Mouse (Mus musculus) skeletal muscle tissue, adult 2 months (tissue): ENCODE results near the gene Gm20431.
A peak's percentile ranks its signal among the peaks of the same experiment; 100 is the strongest.

ENCODE experiments used
- DNase-seq: peaks from one replicate; pipeline ENCODE4 v3.0.0-alpha.2; 2012; ENCODE audit warnings: low read depth, low spot score

The Gm20431 gene

GRCm38 (mm10) chr2:167661270-167662203 lies at the start of gene Gm20431:
TSS of gene Gm20431 (minus strand) at chr2:167661496.
- DNase-seq = peak; percentile 86

GRCm38 (mm10) chr2:167710574-167710973 lies 49.3 kb upstream of the Gm20431 start:
- no peak for DNase-seq

GRCm38 (mm10) chr2:167709969-167710368 lies 48.7 kb upstream of the Gm20431 start:
- no peak for DNase-seq

GRCm38 (mm10) chr2:167708373-167708772 lies 47.1 kb upstream of the Gm20431 start:
- no peak for DNase-seq

- DNase-seq = no peak
Measured at GRCm38 (mm10) chr2:167706183-167706939, 45.1 kb upstream of the Gm20431 start.

- no peak for DNase-seq
Measured at GRCm38 (mm10) chr2:167704409-167704808, 43.1 kb upstream of the Gm20431 start.

GRCm38 (mm10) chr2:167702126-167702525 lies 40.8 kb upstream of the Gm20431 start:
- no peak for DNase-seq

GRCm38 (mm10) chr2:167701472-167701871 lies 40.2 kb upstream of the Gm20431 start:
- no peak for DNase-seq

- no peak for DNase-seq
Measured at GRCm38 (mm10) chr2:167700018-167700417, 38.7 kb upstream of the Gm20431 start.

GRCm38 (mm10) chr2:167697902-167698301 lies 36.6 kb upstream of the Gm20431 start:
- peak; percentile 81 for DNase-seq

GRCm38 (mm10) chr2:167696143-167696542 lies 34.8 kb upstream of the Gm20431 start:
- DNase-seq = peak; percentile 94

GRCm38 (mm10) chr2:167695491-167695890 lies 34.2 kb upstream of the Gm20431 start:
- DNase-seq = no peak

GRCm38 (mm10) chr2:167694963-167695362 lies 33.7 kb upstream of the Gm20431 start:
- no peak for DNase-seq

GRCm38 (mm10) chr2:167694244-167694643 lies 32.9 kb upstream of the Gm20431 start:
- no peak for DNase-seq

GRCm38 (mm10) chr2:167693540-167693939 lies 32.2 kb upstream of the Gm20431 start:
- DNase-seq = no peak

- DNase-seq = no peak
Measured at GRCm38 (mm10) chr2:167692831-167693230, 31.5 kb upstream of the Gm20431 start.

GRCm38 (mm10) chr2:167691871-167692661 lies 30.8 kb upstream of the Gm20431 start:
- no peak for DNase-seq

- no peak for DNase-seq
Measured at GRCm38 (mm10) chr2:167691410-167691809, 30.1 kb upstream of the Gm20431 start.

GRCm38 (mm10) chr2:167690962-167691311 lies 29.6 kb upstream of the Gm20431 start:
- peak; percentile 90 for DNase-seq

GRCm38 (mm10) chr2:167690219-167690961 lies 29.1 kb upstream of the Gm20431 start:
- peak; percentile 86 for DNase-seq
